Mouse (Mus musculus) embryonic facial prominence, embryonic 10.5 days (tissue): ENCODE results near the gene Tnfrsf4. TPM values are rescaled to one million over a fixed set of nuclear protein-coding genes. Genes with fewer than 3 reads are reported as not detected.

Experiments used
- DNase-seq: peaks from one replicate; pipeline ENCODE4 v3.0.0-alpha.2; 2017; ENCODE audit warnings: low spot score
- H3K27ac ChIP-seq: fragments of 300-500 bp; sonication (generic); replicated peaks from 2 replicates; pipeline ENCODE4 v1.5.1; 2016; ENCODE audit warnings: mild to moderate bottlenecking
- H3K27me3 ChIP-seq: fragments of 300-500 bp; sonication (generic); replicated peaks from 2 replicates; pipeline ENCODE4 v1.6.1; 2016; ENCODE audit warnings: low read depth, mild to moderate bottlenecking; ENCODE audit not compliant: poor library complexity, severe bottlenecking
- H3K36me3 ChIP-seq: fragments of 300-500 bp; sonication (generic); replicated peaks from 2 replicates; pipeline ENCODE4 v1.6.1; 2016; ENCODE audit warnings: mild to moderate bottlenecking, moderate library complexity
- H3K4me1 ChIP-seq: fragments of 300-500 bp; sonication (generic); 2 replicates; pipeline ENCODE4 v1.6.1; 2016
- H3K4me3 ChIP-seq: fragments of 300-500 bp; sonication (generic); 2 replicates; pipeline ENCODE4 v1.5.1; 2016; ENCODE audit warnings: mild to moderate bottlenecking, moderate library complexity
- H3K9me3 ChIP-seq: fragments of 300-500 bp; sonication (generic); 2 replicates; pipeline ENCODE4 v1.6.1; 2016; ENCODE audit warnings: mild to moderate bottlenecking
- WGBS: fragments of 180-500 bp; shearing (Covaris S2); methylation state at CpG from one replicate; pipeline ENCODE4 v1.1.7; 2016; 5-methylcytosine and 5-hydroxymethylcytosine counted together
- microRNA counts: library from miRNA; unstranded; fragments of <30 nt; microRNA quantifications from one replicate; lab custom pipeline; 2017
- microRNA-seq: library from miRNA; unstranded; fragments of <30 nt; microRNA quantifications from one replicate; pipeline ENCODE4, GENCODE M21; 2017
- polyA plus RNA-seq: library from polyadenylated mRNA; unstranded; fragments of >200 nt; fragmentation: Nextera tagmentation; extraction: Ambion mirVana; gene quantifications from 2 replicates; pipeline ENCODE4 v1.2.1, GENCODE M21; 2016

Gene Tnfrsf4
- polyA plus RNA-seq, 1 experiment from 2014 or later = 1.4 TPM

DNA sequence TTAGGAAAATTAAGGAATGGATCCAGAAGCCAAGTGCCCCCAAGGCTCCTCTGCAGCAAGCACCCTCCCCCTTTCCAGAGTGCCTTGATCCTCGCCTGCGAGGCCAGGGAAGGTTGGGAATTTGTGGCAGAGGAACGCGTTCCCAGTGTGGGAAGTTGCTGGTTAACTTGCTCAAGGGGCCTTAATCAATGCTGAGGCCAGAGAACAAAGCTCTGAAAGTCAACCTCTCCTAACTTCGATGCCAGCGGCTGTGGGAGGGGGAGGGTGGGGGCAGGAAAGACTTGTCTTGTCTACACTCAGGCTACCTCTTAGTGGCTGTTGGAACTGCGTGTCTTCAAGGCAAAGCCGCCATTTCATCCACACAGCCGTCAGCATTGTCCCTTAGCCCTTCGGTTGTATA is 44.1 kb downstream of the Tnfrsf4 start:
- 0 out of 2 replicates have a peak, but pooled peaks cover 4% of the 10 kb centered on the region for H3K27me3 ChIP-seq
- peak overlapping the region; percentile 50; the same call in 1 of the 2 replicates for H3K4me3 ChIP-seq
- no peaks in the 10 kb centered on the region; the same call in 1 of the 2 replicates for H3K36me3 ChIP-seq
- no peaks in the 10 kb centered on the region for H3K9me3 ChIP-seq
- peaks cover 10% of the 10 kb centered on the region for H3K4me1 ChIP-seq
- WGBS = 56% methylated on average over 10 of the region's 10 CpGs
- peak; percentile 13 for DNase-seq
- no peak overlapping the region for H3K27ac ChIP-seq

- H3K36me3 ChIP-seq = no peaks in the 10 kb centered on the region; the same call in 1 of the 2 replicates
- 0 out of 2 replicates have a peak, but pooled peaks cover 4% of the 10 kb centered on the region for H3K27me3 ChIP-seq
- 74% methylated on average over 9 of the region's 9 CpGs for WGBS
- H3K9me3 ChIP-seq = no peaks in the 10 kb centered on the region
- no peak for DNase-seq
- peaks cover 11% of the 10 kb centered on the region for H3K4me1 ChIP-seq
- H3K4me3 ChIP-seq = peak overlapping the region; percentile 50
- H3K27ac ChIP-seq = peak overlapping the region; percentile 77
These were observed 45.2 kb downstream of the Tnfrsf4 start for GRCm38 (mm10) chr4:156058826-156059225.

- Histone ChIP-seq H3K4me1 (peaks cover 16% of the 10 kb centered on the region), H3K9me3 (no peaks in the 10 kb centered on the region), H3K27ac (peak within 1 kb of the TSS; percentile 77), H3K36me3 (no peaks in the 10 kb centered on the region; the same call in 1 of the 2 replicates), H3K4me3 (peak within 1 kb of the TSS; percentile 50), H3K27me3 (0 out of 2 replicates have a peak, but pooled peaks cover 4% of the 10 kb centered on the region)
- peak; percentile 47 for DNase-seq
- 41% methylated on average over 5 of the region's 5 CpGs for WGBS
These were observed 45.6 kb downstream of the Tnfrsf4 start, which contains the start of gene Ttll10 for GRCm38 (mm10) chr4:156059261-156059660. Gene Ttll10 (minus strand): TSS chr4:156059414.

DNA sequence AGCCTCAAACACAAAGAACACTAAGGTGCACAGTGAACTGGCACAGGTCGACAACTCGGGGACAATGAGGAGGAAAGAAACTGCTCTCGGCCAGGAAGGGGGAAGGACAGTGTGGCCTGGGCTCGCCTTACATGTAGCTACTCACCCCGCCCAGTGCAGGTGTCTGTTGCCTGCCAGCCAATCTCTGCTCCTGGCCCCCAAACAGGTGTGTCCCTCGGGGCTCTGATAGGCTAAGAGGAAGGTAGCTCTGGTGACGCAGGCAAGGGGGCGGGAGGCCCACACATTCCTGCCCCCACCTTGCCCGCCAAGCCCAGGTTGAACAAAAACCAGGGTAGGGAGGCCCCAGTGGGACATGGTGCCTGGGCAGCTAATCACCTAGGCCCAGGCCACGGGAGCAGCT is 46.1 kb downstream of the Tnfrsf4 start:
- Histone ChIP-seq H3K9me3 (no peaks in the 10 kb centered on the region), H3K27me3 (0 out of 2 replicates have a peak, but pooled peaks cover 4% of the 10 kb centered on the region), H3K4me1 (peaks cover 16% of the 10 kb centered on the region), H3K27ac (peak overlapping the region; percentile 77), H3K4me3 (peak overlapping the region; percentile 50), H3K36me3 (no peaks in the 10 kb centered on the region; the same call in 1 of the 2 replicates)
- peak; percentile 75 for DNase-seq
- 33% methylated on average over 10 of the region's 10 CpGs for WGBS

GRCm38 (mm10) chr4:156063861-156064509 is 50.3 kb downstream of the Tnfrsf4 start:
- 7% methylated on average over 4 of the region's 4 CpGs for WGBS

DNA sequence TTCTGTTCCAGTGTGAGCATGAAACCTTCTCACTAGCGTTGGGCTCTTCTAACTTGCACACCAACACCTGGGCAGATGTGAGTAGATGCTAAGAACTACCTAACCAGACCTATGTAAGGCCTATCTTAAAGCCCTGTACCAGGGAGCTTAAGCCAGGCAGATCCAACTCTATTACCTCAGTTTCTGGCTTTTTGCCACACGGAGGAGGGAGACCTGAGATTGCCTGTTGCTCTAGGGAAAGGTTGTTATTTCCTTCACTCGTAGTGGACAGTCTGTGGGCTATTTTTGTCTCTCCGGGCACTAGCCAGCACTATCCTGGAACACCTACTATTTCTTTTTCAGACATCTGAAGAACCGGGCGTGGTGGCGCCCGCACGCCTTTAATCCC is 50.9 kb downstream of the Tnfrsf4 start:
- H3K4me3 ChIP-seq = no peak overlapping the region
- H3K9me3 ChIP-seq = no peaks in the 10 kb centered on the region
- peak overlapping the region; percentile 45; the same call in 1 of the 2 replicates for H3K27ac ChIP-seq
- H3K27me3 ChIP-seq = no peaks in the 10 kb centered on the region
- peaks cover 14% of the 10 kb centered on the region for H3K4me1 ChIP-seq
- DNase-seq = no peak
- H3K36me3 ChIP-seq = no peaks in the 10 kb centered on the region
- 85% methylated on average over 9 of the region's 9 CpGs for WGBS

More at GRCm38 (mm10) chr4:156063861-156064509, 50.3 kb downstream of the Tnfrsf4 start:
- no peak overlapping the region for H3K4me3 ChIP-seq
- peak; percentile 16 for DNase-seq
- H3K36me3 ChIP-seq = no peaks in the 10 kb centered on the region
- H3K27me3 ChIP-seq = 0 out of 2 replicates have a peak, but pooled peaks cover 2% of the 10 kb centered on the region
- H3K4me1 ChIP-seq = peaks cover 9% of the 10 kb centered on the region
- no peaks in the 10 kb centered on the region for H3K9me3 ChIP-seq
- peak overlapping the region; percentile 45 for H3K27ac ChIP-seq

- no peak overlapping the region for H3K4me3 ChIP-seq
- 86% methylated on average over 10 of the region's 10 CpGs for WGBS
- H3K27ac ChIP-seq = no peak overlapping the region
- H3K27me3 ChIP-seq = no peaks in the 10 kb centered on the region
- no peaks in the 10 kb centered on the region for H3K9me3 ChIP-seq
- no peak for DNase-seq
- peaks cover 20% of the 10 kb centered on the region for H3K4me1 ChIP-seq
- H3K36me3 ChIP-seq = no peaks in the 10 kb centered on the region
These were observed 51.7 kb downstream of the Tnfrsf4 start for GRCm38 (mm10) chr4:156065156-156065894.

MicroRNAs encoded within 50 kb of the gene (microRNA counts, 519-probe panel; counts per million panel counts)
- 3,273 counts per million, percentile 71 among the panel's probes with 10 or more counts for microRNA mmu-miR-200a (lab: Ali Mortazavi, UCI)
- microRNA mmu-miR-200b (lab: Ali Mortazavi, UCI) = 5,145 counts per million, percentile 88 among the panel's probes with 10 or more counts
- 5,474 counts per million, percentile 91 among the panel's probes with 10 or more counts for microRNA mmu-miR-429 (lab: Ali Mortazavi, UCI)

Small RNA genes within 50 kb of the gene (microRNA-seq; reads per million reads assigned to microRNA genes)
- 458 reads per million, percentile 68 among the genes with 10 or more reads in this experiment for gene Mir200a
- gene Mir200b = 2,041 reads per million, percentile 81 among the genes with 10 or more reads in this experiment
- 7,204 reads per million, percentile 91 among the genes with 10 or more reads in this experiment for gene Mir429

Other genes starting within 250 kb of the Tnfrsf4 start
- 8.6 and 9.3 TPM in 2 replicates for gene Vwa1, start 239.1 kb upstream of the Tnfrsf4 start, polyA plus RNA-seq
- gene Tmem88b, start 228.0 kb upstream of the Tnfrsf4 start, polyA plus RNA-seq = 0.59 and 0.61 TPM in 2 replicates
- gene Ankrd65, start 223.4 kb upstream of the Tnfrsf4 start, polyA plus RNA-seq = 0.20 TPM in 1 of 2 replicates, not detected in the other
- 254 and 259 TPM in 2 replicates for gene Mrpl20, start 211.0 kb upstream of the Tnfrsf4 start, polyA plus RNA-seq
- 179 and 187 TPM in 2 replicates for gene Ccnl2, start 201.4 kb upstream of the Tnfrsf4 start, polyA plus RNA-seq
- 170 and 178 TPM in 2 replicates for gene Aurkaip1, start 182.6 kb upstream of the Tnfrsf4 start, polyA plus RNA-seq
- gene Mxra8, start 174.2 kb upstream of the Tnfrsf4 start, polyA plus RNA-seq = 43.6 and 43.9 TPM in 2 replicates
- gene Dvl1, start 166.4 kb upstream of the Tnfrsf4 start, polyA plus RNA-seq = 4.3 and 5.0 TPM in 2 replicates
- 0.29 and 0.43 TPM in 2 replicates for gene Tas1r3, start 150.5 kb upstream of the Tnfrsf4 start, polyA plus RNA-seq
- gene Cptp, start 144.4 kb upstream of the Tnfrsf4 start, polyA plus RNA-seq = 18.6 and 19.4 TPM in 2 replicates
- gene Ints11, start 144.3 kb upstream of the Tnfrsf4 start, polyA plus RNA-seq = 97.9 and 109 TPM in 2 replicates
- 50.1 and 52.7 TPM in 2 replicates for gene Pusl1, start 122.1 kb upstream of the Tnfrsf4 start, polyA plus RNA-seq
- 24.1 and 28.0 TPM in 2 replicates for gene Acap3, start 122.0 kb upstream of the Tnfrsf4 start, polyA plus RNA-seq
- 146 and 151 TPM in 2 replicates for gene Ube2j2, start 70.0 kb upstream of the Tnfrsf4 start, polyA plus RNA-seq
- gene C1qtnf12, start 51.5 kb upstream of the Tnfrsf4 start, polyA plus RNA-seq = 22.7 and 23.6 TPM in 2 replicates
- gene B3galt6, start 21.2 kb upstream of the Tnfrsf4 start, polyA plus RNA-seq = 12.7 and 15.7 TPM in 2 replicates
- gene Sdf4, start 21.0 kb upstream of the Tnfrsf4 start, polyA plus RNA-seq = 132 and 138 TPM in 2 replicates
- 1.2 and 1.4 TPM in 2 replicates for gene Tnfrsf18, start 12.3 kb downstream of the Tnfrsf4 start, polyA plus RNA-seq
- gene Ttll10, start 45.6 kb downstream of the Tnfrsf4 start, polyA plus RNA-seq = 0.69 and 0.95 TPM in 2 replicates
- gene 9430015G10Rik, start 96.1 kb downstream of the Tnfrsf4 start, polyA plus RNA-seq = 73.9 and 76.9 TPM in 2 replicates
- 0.70 and 0.89 TPM in 2 replicates for gene Rnf223, start 116.7 kb downstream of the Tnfrsf4 start, polyA plus RNA-seq
- 59.0 and 61.7 TPM in 2 replicates for gene Agrn, start 183.6 kb downstream of the Tnfrsf4 start, polyA plus RNA-seq
- 0.34 and 0.47 TPM in 2 replicates for gene Isg15, start 187.0 kb downstream of the Tnfrsf4 start, polyA plus RNA-seq
- 2.2 and 2.7 TPM in 2 replicates for gene AW011738, start 189.5 kb downstream of the Tnfrsf4 start, polyA plus RNA-seq
- 0.60 and 0.65 TPM in 2 replicates for gene Perm1, start 202.0 kb downstream of the Tnfrsf4 start, polyA plus RNA-seq
- 22.5 and 23.9 TPM in 2 replicates for gene Plekhn1, start 221.0 kb downstream of the Tnfrsf4 start, polyA plus RNA-seq
- gene Noc2l, start 222.2 kb downstream of the Tnfrsf4 start, polyA plus RNA-seq = 110 and 120 TPM in 2 replicates
- 1.2 and 1.6 TPM in 2 replicates for gene Samd11, start 241.8 kb downstream of the Tnfrsf4 start, polyA plus RNA-seq